Mouse (Mus musculus): ENCODE measurements around the gene Itga9.

DNA sequence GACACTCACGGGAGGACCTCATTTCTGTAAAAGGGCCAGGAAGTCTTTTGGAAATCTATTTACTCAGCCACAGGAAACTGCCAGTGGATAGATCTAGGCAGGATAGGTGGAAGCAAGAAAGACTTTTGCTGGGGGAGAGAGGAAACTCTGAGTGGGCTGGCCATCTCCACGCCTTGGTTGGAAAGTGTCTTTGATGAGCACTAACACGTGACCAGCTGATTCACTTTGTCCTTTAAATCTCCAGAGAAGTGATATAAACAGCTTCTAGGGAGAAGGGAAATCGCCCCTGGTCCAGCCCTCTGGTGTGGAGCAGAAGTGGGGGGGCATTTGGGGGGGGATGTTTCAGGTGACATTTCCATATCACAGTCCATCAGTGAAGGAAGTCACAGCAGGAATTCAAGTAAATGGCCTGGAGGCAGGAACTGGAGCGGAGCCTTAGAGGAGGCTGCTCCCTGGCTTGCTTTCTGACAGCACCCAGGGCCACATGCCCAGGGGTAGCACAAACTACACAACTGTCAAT lies 124.4 kb downstream of the Itga9 start:
- TF ChIP-seq CTCF (IDR thresholded peaks at IDR 0.05; ENCODE audit: control insufficient read depth, insufficient read depth, insufficient replicate concordance, low read depth, low read length) (no peak), POLR2A (IDR thresholded peaks at IDR 0.05; ENCODE audit: control insufficient read depth, low read depth, low read length) (no peak)
